Mouse (Mus musculus): ENCODE measurements around the gene Tiam1. TPM values are rescaled to one million over a fixed set of nuclear protein-coding genes. Genes with fewer than 3 reads are reported as not detected.
A peak's percentile ranks its signal among the peaks of the same experiment; 100 is the strongest.

The Tiam1 gene
- polyA plus RNA-seq, 1 experiment from 2014 or later = 10.7 TPM

DNA sequence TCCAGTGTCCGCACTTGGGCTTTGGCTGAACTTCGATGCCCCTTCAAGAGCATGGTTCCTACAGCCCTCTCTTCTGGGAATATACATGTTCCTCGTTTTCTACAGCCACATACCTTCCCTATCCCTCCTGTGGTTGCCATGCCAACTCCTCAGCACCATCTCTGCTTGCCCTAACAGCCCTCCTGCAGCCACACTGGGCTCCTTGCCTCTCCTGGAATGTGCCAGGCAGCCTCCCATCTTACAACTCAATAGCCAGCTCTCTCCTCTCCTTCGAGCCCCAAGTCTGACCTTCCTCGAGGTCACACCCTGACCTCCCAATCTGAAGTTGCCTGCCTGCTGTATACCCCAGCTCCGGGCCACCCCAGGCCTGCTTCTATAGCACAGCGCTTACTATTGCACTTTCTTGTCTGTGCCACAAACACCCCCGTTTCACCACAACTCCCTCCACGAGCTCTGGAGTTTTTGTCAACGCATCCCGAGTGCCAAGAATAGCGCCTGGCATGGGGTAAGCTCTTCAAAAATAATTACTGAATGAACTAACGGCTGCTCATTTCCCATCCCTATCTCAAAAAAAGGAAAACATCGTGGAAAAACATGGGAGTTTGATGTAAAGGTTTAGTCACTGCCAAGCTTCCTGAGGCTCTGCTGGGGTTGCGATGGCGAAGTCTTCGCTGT lies 252.9 kb downstream of the Tiam1 start:
- no peak for ATAC-seq (ENCODE audit: extremely low read depth, insufficient number of reproducible peaks, low FRiP score, low TSS enrichment)
- H3K27ac ChIP-seq (replicated peaks) = no peak overlapping the region
- 48% methylated on average over 17 of the region's 17 CpGs for whole genome bisulfite sequencing
- no peaks in the 10 kb centered on the region for H3K36me3 ChIP-seq
- no peak overlapping the region for H3K4me3 ChIP-seq
- H3K9ac ChIP-seq = no peak overlapping the region
- H3K4me1 ChIP-seq = peaks cover 20% of the 10 kb centered on the region
- H3K9me3 ChIP-seq = peaks cover 10% of the 10 kb centered on the region; the same call in 1 of the 2 replicates
- no peaks in the 10 kb centered on the region for H3K27me3 ChIP-seq (replicated peaks)
- 0 out of 2 replicates have a peak overlapping the region, but pooled peaks have one; percentile 28 for H3K4me2 ChIP-seq

GRCm38 (mm10) chr16:89889890-89890462 lies 253.6 kb downstream of the Tiam1 start:
- Histone ChIP-seq H3K9ac (no peak overlapping the region), H3K4me1 (peaks cover 20% of the 10 kb centered on the region), H3K27ac (replicated peaks) (no peak overlapping the region), H3K4me3 (no peak overlapping the region), H3K27me3 (replicated peaks) (no peaks in the 10 kb centered on the region), H3K4me2 (peak overlapping the region; percentile 28), H3K9me3 (peaks cover 10% of the 10 kb centered on the region; the same call in 1 of the 2 replicates), H3K36me3 (peaks cover 1% of the 10 kb centered on the region; the same call in 1 of the 2 replicates)
- WGBS = 42% methylated on average over 10 of the region's 10 CpGs
- no peak for ATAC-seq (ENCODE audit: extremely low read depth, insufficient number of reproducible peaks, low FRiP score, low TSS enrichment)

GRCm38 (mm10) chr16:89886561-89886960 lies 257.0 kb downstream of the Tiam1 start:
- no peak overlapping the region for H3K4me3 ChIP-seq
- H3K4me1 ChIP-seq = peaks cover 31% of the 10 kb centered on the region
- ATAC-seq (ENCODE audit: extremely low read depth, insufficient number of reproducible peaks, low FRiP score, low TSS enrichment) = no peak
- H3K27ac ChIP-seq (replicated peaks) = no peak overlapping the region
- H3K27me3 ChIP-seq (replicated peaks) = no peaks in the 10 kb centered on the region
- H3K9ac ChIP-seq = no peak overlapping the region
- H3K9me3 ChIP-seq = 0 out of 2 replicates have a peak, but pooled peaks cover 3% of the 10 kb centered on the region
- H3K4me2 ChIP-seq = no peak overlapping the region
- peaks cover 15% of the 10 kb centered on the region for H3K36me3 ChIP-seq

- H3K4me2 ChIP-seq = no peak overlapping the region
- H3K9me3 ChIP-seq = 0 out of 2 replicates have a peak, but pooled peaks cover 3% of the 10 kb centered on the region
- no peak overlapping the region for H3K9ac ChIP-seq
- no peak overlapping the region for H3K27ac ChIP-seq (replicated peaks)
- 80% methylated on average over 9 of the region's 9 CpGs for WGBS
- no peak for ATAC-seq (ENCODE audit: extremely low read depth, insufficient number of reproducible peaks, low FRiP score, low TSS enrichment)
- peaks cover 22% of the 10 kb centered on the region for H3K4me1 ChIP-seq
- peaks cover 15% of the 10 kb centered on the region for H3K36me3 ChIP-seq
- H3K4me3 ChIP-seq = no peak overlapping the region
- no peaks in the 10 kb centered on the region for H3K27me3 ChIP-seq (replicated peaks)
These were observed 257.9 kb downstream of the Tiam1 start for GRCm38 (mm10) chr16:89885661-89886060.

DNA sequence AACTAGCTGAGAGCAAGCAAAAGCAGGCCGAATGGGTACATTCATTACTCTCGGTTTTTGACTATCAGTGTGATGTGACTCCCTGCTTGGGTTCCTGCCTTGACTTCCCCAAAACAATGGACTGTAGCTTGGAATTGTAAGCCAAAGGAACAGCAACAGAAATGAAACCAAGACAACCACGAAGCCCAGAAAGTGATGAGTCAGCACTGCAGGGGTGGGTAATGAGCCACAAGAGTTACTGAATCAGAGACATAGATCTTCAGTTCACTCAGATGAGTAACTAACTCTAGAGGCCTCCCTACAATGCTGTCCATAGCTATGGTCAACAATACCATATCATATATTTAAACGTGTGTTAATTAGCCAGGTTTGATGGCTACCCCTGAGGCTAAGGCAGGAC lies 259.7 kb downstream of the Tiam1 start:
- Histone ChIP-seq H3K4me3 (no peak overlapping the region), H3K9ac (no peak overlapping the region), H3K27me3 (replicated peaks) (no peaks in the 10 kb centered on the region), H3K4me2 (no peak overlapping the region), H3K27ac (replicated peaks) (no peak overlapping the region), H3K36me3 (peaks cover 15% of the 10 kb centered on the region), H3K4me1 (peaks cover 10% of the 10 kb centered on the region; the same call in 1 of the 2 replicates), H3K9me3 (0 out of 2 replicates have a peak, but pooled peaks cover 3% of the 10 kb centered on the region)
- ATAC-seq (ENCODE audit: extremely low read depth, insufficient number of reproducible peaks, low FRiP score, low TSS enrichment) = no peak
- 86% methylated on average over 4 of the region's 4 CpGs for WGBS

DNA sequence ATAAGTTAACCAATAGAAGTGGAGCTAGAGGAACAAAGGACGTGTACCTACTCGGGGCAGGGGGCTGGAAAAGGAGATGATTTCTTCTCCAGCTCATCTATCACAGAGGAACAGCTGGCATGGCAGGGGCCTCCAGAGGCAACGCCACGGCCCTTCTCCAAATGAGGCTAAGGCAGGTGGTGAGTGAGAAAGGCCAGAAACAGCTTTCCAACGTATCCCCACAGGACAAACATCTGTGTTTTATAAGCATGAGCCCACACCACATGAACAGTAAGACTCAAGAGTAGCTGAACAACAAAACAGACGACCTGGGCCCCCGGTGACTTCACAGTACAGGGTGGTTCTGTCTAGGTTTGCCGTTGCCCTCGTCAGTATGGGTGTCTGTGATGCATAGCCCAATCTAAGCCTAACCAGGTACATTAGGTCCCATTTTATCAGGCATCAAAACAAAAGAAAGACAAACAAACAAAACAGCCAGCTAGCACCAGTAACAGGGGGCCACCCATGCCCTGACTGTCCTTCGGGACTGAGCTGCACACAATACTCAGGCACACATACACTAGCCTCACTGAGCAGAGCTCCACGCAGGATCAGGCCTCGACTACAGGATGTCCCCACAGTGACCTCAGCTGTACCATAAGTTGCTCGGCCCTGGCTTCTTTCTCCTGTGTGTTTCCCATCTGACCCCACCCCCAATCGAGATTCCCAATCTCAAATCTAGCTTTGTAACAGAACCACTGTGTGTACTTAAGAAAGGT lies 260.9 kb downstream of the Tiam1 start:
- Histone ChIP-seq H3K4me1 (peaks cover 10% of the 10 kb centered on the region; the same call in 1 of the 2 replicates), H3K9ac (no peak overlapping the region), H3K4me3 (no peak overlapping the region), H3K27ac (replicated peaks) (no peak overlapping the region), H3K9me3 (0 out of 2 replicates have a peak, but pooled peaks cover 3% of the 10 kb centered on the region), H3K27me3 (replicated peaks) (no peaks in the 10 kb centered on the region), H3K4me2 (no peak overlapping the region), H3K36me3 (peaks cover 15% of the 10 kb centered on the region)
- no peak for ATAC-seq (ENCODE audit: extremely low read depth, insufficient number of reproducible peaks, low FRiP score, low TSS enrichment)
- WGBS = 53% methylated on average over 14 of the region's 14 CpGs

- WGBS = 86% methylated on average over 10 of the region's 10 CpGs
- Histone ChIP-seq H3K4me2 (no peak overlapping the region), H3K27ac (replicated peaks) (no peak overlapping the region), H3K4me3 (no peak overlapping the region), H3K9me3 (0 out of 2 replicates have a peak, but pooled peaks cover 4% of the 10 kb centered on the region), H3K27me3 (replicated peaks) (no peaks in the 10 kb centered on the region), H3K9ac (no peak overlapping the region), H3K36me3 (peaks cover 16% of the 10 kb centered on the region), H3K4me1 (peaks cover 25% of the 10 kb centered on the region)
- no peak for ATAC-seq (ENCODE audit: extremely low read depth, insufficient number of reproducible peaks, low FRiP score, low TSS enrichment)
These were observed 266.4 kb downstream of the Tiam1 start for GRCm38 (mm10) chr16:89877206-89877605.

DNA sequence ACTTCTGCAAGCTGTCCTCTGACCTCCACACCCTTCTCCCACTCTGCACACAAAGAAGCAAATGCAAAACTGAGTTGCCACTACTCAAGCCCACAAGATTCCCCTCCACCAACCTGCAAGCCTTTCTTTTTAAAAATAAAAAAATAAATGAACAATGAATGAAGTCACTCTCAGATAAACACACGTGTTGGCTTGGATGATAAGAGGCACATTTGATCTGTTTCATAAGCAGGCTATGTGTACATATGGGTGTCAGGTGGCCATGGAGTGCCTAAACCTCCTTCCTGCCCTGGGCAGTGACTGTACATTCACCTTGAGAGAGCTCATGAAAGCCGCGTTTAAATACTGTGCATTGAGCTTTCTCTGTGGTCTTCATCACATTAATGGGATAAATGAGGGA lies 267.5 kb downstream of the Tiam1 start:
- H3K27me3 ChIP-seq (replicated peaks) = no peaks in the 10 kb centered on the region
- H3K4me2 ChIP-seq = no peak overlapping the region
- H3K4me1 ChIP-seq = peaks cover 34% of the 10 kb centered on the region
- H3K27ac ChIP-seq (replicated peaks) = no peak overlapping the region
- H3K4me3 ChIP-seq = no peak overlapping the region
- WGBS = 77% methylated on average over 3 of the region's 3 CpGs
- no peak overlapping the region for H3K9ac ChIP-seq
- peaks cover 16% of the 10 kb centered on the region for H3K36me3 ChIP-seq
- ATAC-seq (ENCODE audit: extremely low read depth, insufficient number of reproducible peaks, low FRiP score, low TSS enrichment) = no peak
- 0 out of 2 replicates have a peak, but pooled peaks cover 4% of the 10 kb centered on the region for H3K9me3 ChIP-seq

DNA sequence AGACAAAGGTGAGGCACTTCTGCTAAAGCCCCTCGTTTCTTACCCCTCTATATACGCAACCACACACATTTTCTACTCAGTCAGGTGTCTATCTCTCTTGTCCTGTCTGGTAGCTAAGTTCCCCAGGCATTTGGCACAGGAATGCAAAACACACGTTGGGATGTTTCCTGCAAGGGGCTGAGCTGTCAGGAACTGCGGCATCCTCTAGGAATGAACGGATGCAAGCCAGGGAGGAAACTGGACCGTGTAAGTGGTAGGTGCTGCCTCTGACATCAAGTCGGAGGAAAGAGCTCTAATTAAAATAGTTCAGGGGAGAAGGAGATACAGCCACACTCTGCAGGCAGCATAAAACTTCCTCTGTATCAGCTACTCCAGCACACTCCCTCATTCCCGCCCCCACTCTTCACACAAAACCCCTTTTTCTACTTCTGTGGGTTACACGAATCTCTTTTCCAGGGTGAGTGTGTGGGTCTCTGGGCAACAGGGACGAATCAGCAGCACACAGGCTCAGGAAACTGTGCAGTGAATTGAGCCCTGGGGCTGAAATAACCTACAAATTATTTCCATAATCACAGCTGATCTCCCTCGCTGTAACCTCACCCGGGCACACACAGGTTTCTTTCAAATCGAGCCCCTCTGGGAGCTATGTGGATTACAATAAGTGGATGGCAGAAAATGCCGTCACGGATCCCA lies 269.4 kb downstream of the Tiam1 start:
- Histone ChIP-seq H3K4me3 (no peak overlapping the region), H3K27ac (replicated peaks) (no peak overlapping the region), H3K27me3 (replicated peaks) (no peaks in the 10 kb centered on the region), H3K4me1 (peaks cover 34% of the 10 kb centered on the region), H3K4me2 (no peak overlapping the region), H3K9ac (0 out of 2 replicates have a peak overlapping the region, but pooled peaks have one; percentile 9), H3K9me3 (0 out of 2 replicates have a peak, but pooled peaks cover 4% of the 10 kb centered on the region), H3K36me3 (peaks cover 16% of the 10 kb centered on the region)
- WGBS = 47% methylated on average over 15 of the region's 15 CpGs
- ATAC-seq (ENCODE audit: extremely low read depth, insufficient number of reproducible peaks, low FRiP score, low TSS enrichment) = no peak

- Histone ChIP-seq H3K4me3 (no peak overlapping the region), H3K27ac (replicated peaks) (no peak overlapping the region; the same call in 1 of the 2 replicates), H3K9ac (0 out of 2 replicates have a peak overlapping the region, but pooled peaks have one; percentile 19), H3K4me2 (no peak overlapping the region; the same call in 1 of the 2 replicates), H3K4me1 (peaks cover 34% of the 10 kb centered on the region), H3K9me3 (0 out of 2 replicates have a peak, but pooled peaks cover 4% of the 10 kb centered on the region), H3K36me3 (peaks cover 20% of the 10 kb centered on the region), H3K27me3 (replicated peaks) (no peaks in the 10 kb centered on the region)
- no peak; the same call in 1 of the 2 replicates for ATAC-seq (ENCODE audit: extremely low read depth, insufficient number of reproducible peaks, low FRiP score, low TSS enrichment)
- WGBS = 51% methylated on average over 20 of the region's 20 CpGs
These were observed 271.3 kb downstream of the Tiam1 start for GRCm38 (mm10) chr16:89872011-89872942.
